Mouse (Mus musculus): ENCODE measurements around the gene Sema4f. TPM values are rescaled to one million over a fixed set of nuclear protein-coding genes. Genes with fewer than 3 reads are reported as not detected.
A peak's percentile ranks its signal among the peaks of the same experiment; 100 is the strongest.

The Sema4f gene
- polyA plus RNA-seq, 1 experiment from 2014 or later = 0.30 TPM

DNA sequence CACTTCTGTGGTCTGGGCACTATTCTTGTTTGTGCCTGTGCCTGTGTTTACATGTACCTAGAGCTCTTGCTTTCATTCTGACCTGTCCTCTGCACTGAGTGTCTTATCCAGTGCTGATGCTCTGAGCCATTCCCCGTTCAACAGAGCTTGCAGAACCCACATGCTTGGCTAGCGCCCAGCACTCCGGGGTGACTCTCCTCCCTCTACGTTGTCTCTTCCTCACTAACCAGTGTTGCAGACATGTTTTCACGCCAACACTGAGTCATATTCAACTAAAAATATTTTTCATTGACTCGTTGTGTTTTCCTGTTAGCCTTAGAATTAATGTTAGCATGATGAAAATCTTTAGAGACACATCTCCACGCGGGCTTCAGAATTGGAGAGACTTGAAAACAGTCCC, 31.5 kb downstream of the Sema4f start:
- H3K4me1 ChIP-seq = no peaks in the 10 kb centered on the region
- no peaks in the 10 kb centered on the region for H3K36me3 ChIP-seq
- WGBS = 79% methylated on average over 8 of the region's 8 CpGs
- H3K9me3 ChIP-seq = no peaks in the 10 kb centered on the region
- H3K27ac ChIP-seq = no peak overlapping the region
- no peaks in the 10 kb centered on the region; the same call in 1 of the 2 replicates for H3K27me3 ChIP-seq (ENCODE audit: insufficient read depth, poor library complexity, severe bottlenecking)
- H3K4me3 ChIP-seq = no peak overlapping the region
- DNase-seq (ENCODE audit: low spot score) = no peak

DNA sequence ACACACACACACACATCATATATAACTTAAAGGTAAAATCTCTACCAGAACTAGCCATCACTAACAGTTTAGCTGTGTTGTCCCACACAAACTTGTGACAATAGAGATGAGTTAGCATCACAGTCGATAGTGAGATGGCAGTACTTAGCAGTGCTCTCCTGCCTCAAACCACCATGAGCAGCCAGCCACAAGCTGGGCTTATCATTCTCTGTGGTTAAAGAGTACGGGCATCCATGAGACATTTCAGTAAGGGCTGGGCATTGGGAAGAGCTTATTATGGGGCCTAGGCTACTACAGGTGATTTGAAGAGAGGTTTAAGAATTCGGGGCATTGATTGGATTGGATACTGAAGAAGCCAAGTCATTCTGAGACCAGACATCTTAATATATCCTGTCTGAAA, 32.6 kb downstream of the Sema4f start:
- no peak for DNase-seq (ENCODE audit: low spot score)
- H3K4me3 ChIP-seq = no peak overlapping the region
- H3K9me3 ChIP-seq = no peaks in the 10 kb centered on the region
- 79% methylated on average over 3 of the region's 3 CpGs for WGBS
- H3K4me1 ChIP-seq = no peaks in the 10 kb centered on the region
- H3K27ac ChIP-seq = no peak overlapping the region
- H3K36me3 ChIP-seq = no peaks in the 10 kb centered on the region
- no peaks in the 10 kb centered on the region; the same call in 1 of the 2 replicates for H3K27me3 ChIP-seq (ENCODE audit: insufficient read depth, poor library complexity, severe bottlenecking)

DNA sequence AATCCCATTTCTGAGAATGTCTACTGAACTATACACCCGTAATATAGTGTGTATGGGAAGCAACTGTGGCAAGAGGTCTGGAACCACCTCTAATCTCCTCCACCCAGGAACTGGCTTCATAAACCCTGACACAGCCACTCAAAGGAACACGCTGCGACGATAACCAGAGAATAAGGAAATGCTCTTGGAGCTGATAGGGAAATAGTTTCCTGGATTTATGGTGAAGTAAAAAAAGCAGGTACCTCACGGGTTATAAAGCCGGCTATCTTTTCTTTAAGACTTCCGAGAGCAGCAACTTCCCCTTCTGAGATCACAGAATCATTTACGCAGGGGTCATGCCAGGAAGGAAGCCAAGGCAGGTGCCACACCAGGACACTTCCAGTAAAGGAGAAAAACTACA, 37.0 kb downstream of the Sema4f start:
- Histone ChIP-seq H3K4me1 (peaks cover 14% of the 10 kb centered on the region; the same call in 1 of the 2 replicates), H3K27me3 (ENCODE audit: insufficient read depth, poor library complexity, severe bottlenecking) (no peaks in the 10 kb centered on the region), H3K9me3 (no peaks in the 10 kb centered on the region), H3K36me3 (no peaks in the 10 kb centered on the region), H3K4me3 (no peak overlapping the region), H3K27ac (no peak overlapping the region)
- WGBS = 37% methylated on average over 8 of the region's 8 CpGs
- no peak for DNase-seq (ENCODE audit: low spot score)

GRCm38 (mm10) chr6:82898745-82899144, 40.8 kb downstream of the Sema4f start:
- 32% methylated on average over 4 of the region's 4 CpGs for WGBS
- H3K27ac ChIP-seq = 0 out of 2 replicates have a peak overlapping the region, but pooled peaks have one; percentile 22
- no peak overlapping the region for H3K4me3 ChIP-seq
- H3K9me3 ChIP-seq = no peaks in the 10 kb centered on the region
- DNase-seq (ENCODE audit: low spot score) = no peak
- H3K36me3 ChIP-seq = no peaks in the 10 kb centered on the region
- H3K4me1 ChIP-seq = peaks cover 20% of the 10 kb centered on the region; the same call in 1 of the 2 replicates
- H3K27me3 ChIP-seq (ENCODE audit: insufficient read depth, poor library complexity, severe bottlenecking) = 0 out of 2 replicates have a peak, but pooled peaks cover 5% of the 10 kb centered on the region

- H3K9me3 ChIP-seq = no peaks in the 10 kb centered on the region
- peaks cover 20% of the 10 kb centered on the region; the same call in 1 of the 2 replicates for H3K4me1 ChIP-seq
- H3K27ac ChIP-seq = 0 out of 2 replicates have a peak overlapping the region, but pooled peaks have one; percentile 47
- WGBS = 77% methylated on average over 4 of the region's 4 CpGs
- H3K27me3 ChIP-seq (ENCODE audit: insufficient read depth, poor library complexity, severe bottlenecking) = 0 out of 2 replicates have a peak, but pooled peaks cover 5% of the 10 kb centered on the region
- no peak overlapping the region for H3K4me3 ChIP-seq
- H3K36me3 ChIP-seq = no peaks in the 10 kb centered on the region
- no peak for DNase-seq (ENCODE audit: low spot score)
These were observed 41.3 kb downstream of the Sema4f start for GRCm38 (mm10) chr6:82898227-82898626.

- WGBS = 44% methylated on average over 3 of the region's 3 CpGs
- Histone ChIP-seq H3K27ac (peak overlapping the region; percentile 47; the same call in 1 of the 2 replicates), H3K9me3 (no peaks in the 10 kb centered on the region), H3K4me1 (peaks cover 20% of the 10 kb centered on the region; the same call in 1 of the 2 replicates), H3K36me3 (no peaks in the 10 kb centered on the region), H3K27me3 (ENCODE audit: insufficient read depth, poor library complexity, severe bottlenecking) (0 out of 2 replicates have a peak, but pooled peaks cover 5% of the 10 kb centered on the region), H3K4me3 (no peak overlapping the region)
- DNase-seq (ENCODE audit: low spot score) = no peak
These were observed 42.3 kb downstream of the Sema4f start for GRCm38 (mm10) chr6:82897311-82897710.

DNA sequence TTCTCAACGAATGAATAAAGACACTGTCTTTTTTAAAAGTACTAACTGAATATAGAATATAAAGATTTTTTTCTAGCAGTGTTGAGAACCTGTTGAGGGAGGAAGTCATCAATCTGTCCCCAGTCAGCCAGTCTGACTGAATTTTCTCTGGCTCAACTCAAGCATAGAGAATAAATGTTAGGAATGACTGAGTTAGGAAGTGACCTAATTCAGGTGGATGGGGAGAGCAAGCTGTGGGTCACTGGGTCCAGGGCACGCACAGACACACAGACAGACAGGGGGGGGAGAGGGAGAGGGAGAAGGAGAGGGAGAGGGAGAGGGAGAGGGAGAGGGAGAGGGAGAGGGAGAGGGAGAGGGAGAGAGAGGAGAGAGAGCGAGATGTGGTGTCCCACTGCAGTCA, 46.2 kb downstream of the Sema4f start:
- WGBS = 52% methylated on average over 3 of the region's 3 CpGs
- Histone ChIP-seq H3K27ac (0 out of 2 replicates have a peak overlapping the region, but pooled peaks have one; percentile 10), H3K4me1 (peaks cover 24% of the 10 kb centered on the region), H3K4me3 (no peak overlapping the region), H3K9me3 (no peaks in the 10 kb centered on the region), H3K36me3 (no peaks in the 10 kb centered on the region), H3K27me3 (ENCODE audit: insufficient read depth, poor library complexity, severe bottlenecking) (0 out of 2 replicates have a peak, but pooled peaks cover 5% of the 10 kb centered on the region)
- DNase-seq (ENCODE audit: low spot score) = no peak

GRCm38 (mm10) chr6:82892540-82892939, 47.0 kb downstream of the Sema4f start:
- H3K27me3 ChIP-seq (ENCODE audit: insufficient read depth, poor library complexity, severe bottlenecking) = 0 out of 2 replicates have a peak, but pooled peaks cover 5% of the 10 kb centered on the region
- WGBS = 76% methylated on average over 2 of the region's 2 CpGs

DNA sequence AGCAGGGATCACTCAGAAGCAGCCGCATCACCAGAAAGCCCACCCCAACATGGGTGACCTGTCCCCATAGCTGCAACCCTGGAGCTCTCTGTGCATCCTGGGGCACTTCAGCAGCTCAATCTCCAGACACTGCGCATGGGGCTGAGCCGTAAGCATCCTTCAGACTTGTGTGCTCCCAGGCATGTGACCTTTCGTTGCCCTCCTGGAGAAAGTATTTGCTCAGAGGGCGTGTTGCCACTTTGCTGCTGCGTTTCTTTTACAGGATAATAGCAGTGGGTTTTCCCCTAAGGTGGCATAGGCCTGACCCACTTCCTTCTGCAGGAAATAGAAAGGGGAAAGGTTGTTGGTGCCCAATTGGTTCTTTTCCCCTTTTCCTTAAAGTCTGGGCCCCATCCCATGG, 48.1 kb downstream of the Sema4f start:
- DNase-seq (ENCODE audit: low spot score) = no peak
- WGBS = 36% methylated on average over 6 of the region's 6 CpGs
- Histone ChIP-seq H3K4me1 (peaks cover 11% of the 10 kb centered on the region), H3K36me3 (no peaks in the 10 kb centered on the region), H3K27me3 (ENCODE audit: insufficient read depth, poor library complexity, severe bottlenecking) (0 out of 2 replicates have a peak, but pooled peaks cover 5% of the 10 kb centered on the region), H3K4me3 (no peak overlapping the region), H3K9me3 (no peaks in the 10 kb centered on the region), H3K27ac (peak overlapping the region; percentile 29; the same call in 1 of the 2 replicates)

More at GRCm38 (mm10) chr6:82892540-82892939, 47.0 kb downstream of the Sema4f start:
- peaks cover 16% of the 10 kb centered on the region for H3K4me1 ChIP-seq
- H3K4me3 ChIP-seq = no peak overlapping the region
- no peaks in the 10 kb centered on the region for H3K36me3 ChIP-seq
- DNase-seq (ENCODE audit: low spot score) = no peak
- no peak overlapping the region; the same call in 1 of the 2 replicates for H3K27ac ChIP-seq
- H3K9me3 ChIP-seq = no peaks in the 10 kb centered on the region

DNA sequence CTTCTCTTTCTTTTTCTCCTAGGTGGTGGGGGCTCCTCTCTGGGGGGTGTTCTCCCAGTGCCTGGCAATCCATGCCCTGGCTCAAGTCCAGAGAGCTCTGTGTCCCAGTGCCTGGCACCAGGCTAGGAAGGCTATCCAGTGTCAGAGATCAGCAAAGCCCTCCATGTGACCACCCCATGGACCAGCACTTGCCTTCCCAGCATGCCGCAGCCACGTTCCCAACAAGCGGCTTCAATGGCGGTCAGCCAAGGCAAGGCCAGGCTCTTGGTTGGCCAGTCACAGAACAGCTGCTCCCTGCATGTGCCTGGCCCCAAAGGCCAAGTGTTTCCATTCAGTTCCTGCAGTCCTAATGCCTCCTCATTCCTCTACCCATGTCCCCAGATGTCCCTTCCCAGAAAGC, 53.2 kb downstream of the Sema4f start:
- DNase-seq (ENCODE audit: low spot score) = no peak

GRCm38 (mm10) chr6:82885909-82886308, 53.7 kb downstream of the Sema4f start:
- Histone ChIP-seq H3K9me3 (no peaks in the 10 kb centered on the region), H3K27ac (0 out of 2 replicates have a peak overlapping the region, but pooled peaks have one; percentile 36), H3K4me1 (peaks cover 13% of the 10 kb centered on the region), H3K4me3 (no peak overlapping the region), H3K36me3 (no peaks in the 10 kb centered on the region), H3K27me3 (ENCODE audit: insufficient read depth, poor library complexity, severe bottlenecking) (no peaks in the 10 kb centered on the region)
- DNase-seq (ENCODE audit: low spot score) = no peak
- 86% methylated on average over 4 of the region's 4 CpGs for WGBS

More for the DNA sequence above, 53.2 kb downstream of the Sema4f start:
- H3K9me3 ChIP-seq = no peaks in the 10 kb centered on the region
- H3K27ac ChIP-seq = 0 out of 2 replicates have a peak overlapping the region, but pooled peaks have one; percentile 36
- WGBS = 91% methylated on average over 4 of the region's 4 CpGs
- H3K27me3 ChIP-seq (ENCODE audit: insufficient read depth, poor library complexity, severe bottlenecking) = no peaks in the 10 kb centered on the region
- no peaks in the 10 kb centered on the region for H3K36me3 ChIP-seq
- H3K4me1 ChIP-seq = peaks cover 16% of the 10 kb centered on the region
- H3K4me3 ChIP-seq = no peak overlapping the region

- DNase-seq (ENCODE audit: low spot score) = no peak
- Histone ChIP-seq H3K27me3 (ENCODE audit: insufficient read depth, poor library complexity, severe bottlenecking) (no peaks in the 10 kb centered on the region), H3K36me3 (no peaks in the 10 kb centered on the region), H3K4me1 (peaks cover 11% of the 10 kb centered on the region), H3K9me3 (no peaks in the 10 kb centered on the region), H3K27ac (no peak overlapping the region), H3K4me3 (no peak overlapping the region)
- 89% methylated on average over 2 of the region's 2 CpGs for WGBS
These were observed 54.1 kb downstream of the Sema4f start for GRCm38 (mm10) chr6:82885441-82885840.

- peak overlapping the region; percentile 75 for H3K27ac ChIP-seq
These were observed 55.0 kb downstream of the Sema4f start for GRCm38 (mm10) chr6:82884570-82884969.

More at GRCm38 (mm10) chr6:82884570-82884969, 55.0 kb downstream of the Sema4f start:
- DNase-seq (ENCODE audit: low spot score) = no peak
- H3K4me3 ChIP-seq = no peak overlapping the region
- H3K27me3 ChIP-seq (ENCODE audit: insufficient read depth, poor library complexity, severe bottlenecking) = no peaks in the 10 kb centered on the region
- no peaks in the 10 kb centered on the region for H3K36me3 ChIP-seq
- WGBS = 14% methylated on average over 3 of the region's 3 CpGs
- H3K4me1 ChIP-seq = peaks cover 11% of the 10 kb centered on the region
- H3K9me3 ChIP-seq = no peaks in the 10 kb centered on the region

Data from heart, embryonic 10.5 days (tissue).